Mouse (Mus musculus): ENCODE measurements at regions not wholly inside any gene's neighbourhood (a gene's known extent, or its start where the extent isn't known, plus 50 kb on each side); places are given as distances from the start of the nearest gene placed in this dataset.
A peak's percentile ranks its signal among the peaks of the same experiment; 100 is the strongest.

DNA sequence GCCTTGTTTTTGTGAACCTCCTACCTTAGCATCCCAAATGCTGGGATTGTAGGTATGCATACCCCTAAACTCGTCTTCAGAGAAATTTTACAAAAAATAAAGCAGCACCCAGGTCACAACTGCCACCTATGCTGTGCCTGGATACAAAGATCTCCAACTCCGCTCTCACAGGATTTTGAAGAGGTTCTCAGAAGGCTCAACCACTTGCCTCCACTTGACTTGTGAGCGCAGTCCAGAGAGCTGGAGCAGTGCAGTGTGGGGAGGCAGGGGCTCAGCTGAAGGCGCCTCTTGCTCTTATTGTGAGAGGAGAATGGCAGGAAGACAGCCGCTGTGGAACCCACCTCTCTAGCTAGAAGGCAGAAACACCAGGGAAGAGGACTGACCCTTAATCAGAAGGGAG is 182.9 kb downstream of the Rap2a start:
- DNase-seq (ENCODE audit: low spot score): no peak

GRCm38 (mm10) chr14:120669665-120670064 is 191.4 kb downstream of the Rap2a start:
- DNase-seq (ENCODE audit: low spot score): no peak

DNA sequence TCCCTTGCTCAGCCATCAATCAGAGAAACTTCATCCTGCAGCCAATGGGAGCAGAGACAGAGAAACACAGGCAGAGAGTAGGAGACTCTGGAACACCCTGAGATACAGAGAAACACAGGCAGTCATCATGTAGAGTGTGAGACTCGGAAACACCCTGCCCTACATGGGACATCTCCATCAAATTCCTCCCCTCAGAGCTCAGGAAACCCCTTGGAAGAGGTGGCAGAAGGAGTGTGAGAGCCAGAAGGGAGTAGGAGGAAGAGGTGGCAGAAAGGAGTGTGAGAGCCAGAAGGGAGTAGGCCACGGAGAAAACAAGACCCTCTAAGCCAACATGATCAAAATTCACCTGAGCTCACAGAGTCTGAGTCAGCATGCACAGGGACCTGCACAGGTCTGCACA is 197.5 kb downstream of the Rap2a start:
- DNase-seq (ENCODE audit: low spot score): no peak

GRCm38 (mm10) chr14:120678533-120678932 is 200.3 kb downstream of the Rap2a start:
- DNase-seq (ENCODE audit: low spot score): no peak

DNA sequence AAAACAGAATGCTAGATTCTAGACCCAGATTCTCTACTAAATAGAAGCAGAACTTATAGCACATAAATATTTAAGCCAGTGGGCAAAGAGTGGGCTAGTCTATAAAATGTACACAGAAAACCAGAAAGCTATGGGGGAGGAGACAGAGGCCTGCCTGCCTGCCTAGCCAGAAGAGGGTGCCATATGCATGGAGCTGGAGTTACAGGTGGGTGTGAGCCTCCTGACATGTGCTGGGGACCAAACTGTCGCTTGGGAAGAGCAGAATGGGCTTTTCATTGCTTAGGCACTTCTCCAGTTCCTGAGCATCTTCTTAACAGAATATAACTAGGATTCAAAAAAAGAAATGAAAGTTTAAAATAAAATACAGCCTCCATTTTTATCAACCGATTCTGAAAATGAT is 200.8 kb downstream of the Rap2a start:
- DNase-seq (ENCODE audit: low spot score): no peak

DNA sequence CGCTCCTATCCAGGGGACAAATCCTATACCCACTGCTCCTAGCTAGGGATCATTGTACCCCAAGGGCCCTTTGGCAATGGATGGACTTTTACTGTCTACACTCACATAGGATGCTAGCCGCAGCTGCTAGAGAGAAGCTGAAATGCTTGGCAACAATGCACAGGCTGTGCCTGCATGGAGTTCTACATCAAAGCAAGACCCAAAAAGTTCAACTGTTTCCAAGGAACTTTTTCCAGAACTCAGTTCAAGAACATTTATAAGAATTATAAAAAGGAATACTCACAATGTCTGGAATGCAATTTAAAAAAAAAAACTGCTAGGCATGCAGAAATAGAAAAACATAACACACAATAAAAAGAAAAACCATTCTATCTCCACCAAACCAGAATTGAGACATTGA is 202.0 kb downstream of the Rap2a start:
- no peak for DNase-seq (ENCODE audit: low spot score)

DNA sequence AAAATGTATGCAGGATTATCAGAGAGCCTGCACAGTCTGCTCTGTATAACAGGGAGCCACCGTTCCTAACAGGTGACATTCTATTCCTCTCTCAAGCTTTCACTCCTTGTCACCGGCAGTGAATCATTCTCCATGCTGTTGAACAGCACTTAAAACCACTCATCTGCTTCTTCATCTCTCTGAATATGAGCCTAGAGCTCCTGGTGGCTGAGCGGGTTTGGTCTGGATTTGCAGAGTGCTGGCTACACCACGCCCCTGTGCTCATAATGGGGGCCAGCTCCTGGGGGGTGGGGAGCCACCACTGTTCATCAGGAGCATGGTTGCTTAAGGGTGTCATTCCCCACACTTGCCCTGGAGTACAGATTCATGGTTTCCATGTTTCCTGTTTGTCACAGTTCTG is 207.0 kb downstream of the Rap2a start:
- no peak for DNase-seq (ENCODE audit: low spot score)

DNA sequence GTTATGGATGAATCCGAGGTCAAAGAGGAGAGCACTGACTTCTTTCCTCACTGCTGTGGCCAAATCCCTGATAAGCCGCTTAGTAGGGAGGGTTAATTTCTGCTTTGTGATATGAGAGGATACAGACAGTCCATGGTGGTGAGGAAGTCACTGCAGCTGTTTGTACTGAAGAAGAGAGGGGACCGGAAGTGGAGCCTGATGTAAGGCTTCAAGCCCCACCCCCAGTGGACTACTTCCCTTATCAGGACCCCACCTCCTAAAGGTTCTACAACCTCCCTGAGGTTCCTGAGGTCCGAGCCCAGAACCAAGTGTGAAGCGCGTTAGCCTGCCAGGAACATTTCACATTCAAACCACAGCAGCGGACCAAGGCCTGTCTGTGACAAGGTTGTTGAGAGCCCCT is 207.6 kb downstream of the Rap2a start:
- no peak for DNase-seq (ENCODE audit: low spot score)

GRCm38 (mm10) chr14:120686751-120687150 is 208.5 kb downstream of the Rap2a start:
- no peak for DNase-seq (ENCODE audit: low spot score)

DNA sequence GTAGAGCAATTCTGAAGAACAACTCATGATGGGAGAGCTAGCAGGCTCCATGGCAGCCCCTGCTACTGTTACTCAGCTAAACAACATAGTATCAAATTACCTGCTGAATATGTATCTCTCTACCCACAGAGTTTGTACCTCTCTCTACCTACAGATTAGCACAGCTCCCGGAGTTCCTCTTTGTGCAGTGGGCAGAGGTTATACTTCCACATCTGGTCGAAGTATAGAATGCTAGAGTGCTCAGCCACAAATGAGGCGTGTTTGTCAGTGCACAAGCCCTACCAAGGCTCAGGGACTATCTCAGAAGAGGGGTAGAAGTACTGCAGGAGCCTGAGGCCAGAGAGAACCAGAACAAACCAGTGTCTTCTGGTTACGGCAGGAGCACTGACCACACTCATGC is 211.6 kb upstream of the Ipo5 start:
- no peak for DNase-seq (ENCODE audit: low spot score)

GRCm38 (mm10) chr14:120705301-120705801 is 205.7 kb upstream of the Ipo5 start:
- DNase-seq (ENCODE audit: low spot score): peak; percentile 15

- DNase-seq (ENCODE audit: low spot score): no peak
These were observed 200.2 kb upstream of the Ipo5 start for GRCm38 (mm10) chr14:120710782-120711181.

DNA sequence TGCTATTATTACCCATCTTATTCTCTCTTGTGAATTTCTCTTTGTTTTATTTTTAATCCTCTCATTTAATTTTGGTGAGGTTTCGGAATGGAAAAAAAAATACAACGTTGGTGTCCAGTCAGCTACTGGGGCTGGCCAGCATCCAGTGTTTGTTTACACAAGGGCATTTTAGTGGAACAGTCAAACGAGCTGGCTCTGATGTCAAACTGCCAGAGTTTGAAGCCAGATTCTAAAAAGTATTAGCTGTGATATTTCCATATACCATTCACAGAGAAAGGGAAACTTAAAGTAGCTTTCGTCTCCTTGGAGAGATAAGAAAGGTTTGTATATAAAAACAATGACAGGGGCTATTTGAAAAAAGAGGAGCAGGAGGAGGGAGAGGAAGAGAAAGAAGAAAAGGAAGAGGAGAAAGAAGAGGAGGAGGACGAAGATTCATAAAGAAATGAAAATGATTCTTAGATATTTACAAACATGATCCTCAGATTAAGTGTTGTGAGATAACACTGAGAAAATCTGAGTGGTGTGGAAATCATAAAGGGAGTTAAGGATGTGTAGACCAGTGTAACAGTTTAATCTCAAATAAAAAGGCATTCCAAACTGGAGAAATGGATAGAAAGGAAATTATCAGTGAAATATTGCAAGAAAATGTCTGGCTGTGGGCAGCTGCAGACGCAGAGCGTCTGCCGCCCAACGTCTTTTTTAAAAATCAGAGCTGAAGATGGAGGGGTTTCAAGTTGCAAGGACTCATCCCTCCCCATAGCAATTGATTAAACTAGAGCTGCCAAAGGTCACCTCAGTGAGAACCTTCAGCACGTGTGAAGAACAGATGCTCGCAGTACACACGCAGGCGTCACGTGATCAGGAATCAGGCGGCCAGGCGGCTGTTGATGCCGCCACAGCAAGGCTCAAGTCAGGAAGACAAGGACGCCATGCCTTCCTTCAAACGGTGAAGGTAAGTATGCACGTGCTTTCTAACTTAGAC is 190.3 kb upstream of the Ipo5 start:
- DNase-seq (ENCODE audit: low spot score): peak; percentile 23

DNA sequence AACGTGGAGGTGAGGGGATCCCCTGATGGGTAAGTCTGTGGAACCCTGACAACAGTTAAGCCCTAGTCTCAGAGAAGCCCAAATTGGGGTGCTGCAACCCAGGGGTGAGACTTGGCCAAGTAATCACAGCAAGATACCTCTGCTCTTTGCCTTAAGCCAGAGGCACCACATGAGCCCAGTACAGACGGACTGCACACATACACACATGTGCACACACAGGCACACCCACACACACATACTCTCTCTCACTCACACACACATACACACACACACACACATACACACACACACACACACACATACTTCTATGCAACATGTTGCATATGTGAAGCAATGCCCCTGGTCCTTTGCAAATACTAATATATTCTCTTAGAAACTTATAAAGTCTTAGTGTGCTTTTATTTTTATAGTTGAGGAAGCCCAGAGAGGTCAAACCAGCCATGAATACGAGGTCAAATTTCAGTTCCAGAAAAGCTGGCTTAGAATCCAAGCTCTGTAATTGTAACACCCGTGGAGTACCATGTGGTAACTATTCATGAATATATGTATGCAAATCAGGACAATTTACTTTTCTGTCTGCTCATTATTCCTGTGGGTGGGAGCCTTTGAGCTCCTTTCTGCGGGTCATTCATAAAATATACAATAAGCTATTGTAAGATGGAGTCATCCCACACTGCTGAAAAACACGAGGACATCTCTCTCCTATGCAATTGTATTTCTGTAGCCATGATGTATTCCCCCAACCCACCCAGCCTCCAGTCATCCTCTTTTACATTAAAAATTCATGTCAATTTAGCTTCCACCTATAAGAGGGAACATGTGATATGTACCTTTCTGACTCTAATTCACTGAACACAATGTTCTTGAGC is 189.2 kb upstream of the Ipo5 start:
- no peak for DNase-seq (ENCODE audit: low spot score)

GRCm38 (mm10) chr14:120722546-120723112 is 188.4 kb upstream of the Ipo5 start:
- no peak for DNase-seq (ENCODE audit: low spot score)

DNA sequence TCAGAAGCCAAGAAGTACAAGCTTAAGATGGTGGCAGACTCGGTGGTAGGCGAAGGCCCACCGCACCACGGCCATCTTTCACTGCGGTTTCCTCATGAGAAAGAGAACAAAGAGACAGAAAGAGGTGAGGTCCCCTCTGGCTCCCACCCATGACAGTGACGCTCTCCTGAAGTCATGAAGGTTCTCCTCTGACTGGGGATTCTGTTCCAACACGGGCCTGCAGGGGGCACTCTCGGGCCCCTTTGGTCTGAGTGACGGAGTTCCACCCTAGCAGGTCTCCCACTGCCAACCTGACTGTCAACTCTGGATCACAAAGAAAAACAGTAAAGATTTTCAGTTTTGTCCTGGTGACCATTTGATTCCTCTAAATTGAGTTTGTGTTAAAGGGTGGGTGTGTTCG is 182.9 kb upstream of the Ipo5 start:
- DNase-seq (ENCODE audit: low spot score): no peak

DNA sequence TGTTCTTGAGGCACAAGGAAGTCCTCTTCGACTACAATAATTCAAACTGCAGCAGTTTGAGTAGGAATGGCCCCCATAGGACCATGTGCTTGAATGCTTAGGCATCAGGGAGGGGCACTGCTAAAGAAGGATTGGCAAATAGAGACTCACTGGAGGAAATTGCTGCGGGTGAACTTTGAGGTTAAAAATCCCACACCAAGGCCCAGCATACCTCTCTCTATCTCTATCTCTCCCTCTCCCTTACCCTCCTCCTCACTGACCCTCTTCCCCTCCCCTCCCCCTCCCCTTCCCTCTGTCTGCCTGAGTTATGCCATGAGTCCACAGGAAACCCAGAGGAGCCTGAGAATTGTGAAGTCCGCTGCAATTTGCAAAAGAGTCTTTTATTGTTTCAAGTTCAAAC is 180.8 kb upstream of the Ipo5 start:
- DNase-seq (ENCODE audit: low spot score): no peak

DNA sequence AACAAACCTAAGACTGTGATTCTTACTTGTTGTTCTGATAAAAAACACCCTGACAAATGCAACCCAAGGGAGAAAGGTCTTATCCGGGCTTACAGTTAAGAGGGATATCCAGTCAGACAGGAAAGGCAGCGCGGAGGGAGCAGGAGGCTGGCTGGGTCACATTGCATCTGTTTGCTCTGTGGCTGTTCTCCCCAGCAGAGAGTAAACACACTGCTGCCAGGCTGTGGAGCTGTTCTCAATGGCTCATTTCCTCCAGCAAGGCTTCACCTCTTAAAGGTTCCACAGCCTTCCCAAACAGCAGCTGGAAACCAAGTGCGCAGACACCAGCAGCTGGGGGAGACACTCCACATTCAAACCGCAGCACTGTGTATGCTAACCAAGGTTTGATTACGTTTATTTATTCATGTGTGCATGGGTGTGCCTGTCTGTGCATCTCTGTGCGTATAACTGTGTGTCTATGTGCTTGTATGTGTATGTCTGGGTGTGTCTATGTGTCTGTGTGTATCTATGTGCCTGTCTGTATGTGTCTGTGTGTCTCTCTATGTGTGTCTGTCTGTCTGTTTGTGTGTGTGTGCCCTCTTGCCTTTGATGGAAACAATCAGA is 179.2 kb upstream of the Ipo5 start:
- DNase-seq (ENCODE audit: low spot score): no peak

GRCm38 (mm10) chr14:120732400-120733138 is 178.5 kb upstream of the Ipo5 start:
- no peak for DNase-seq (ENCODE audit: low spot score)

- DNase-seq (ENCODE audit: low spot score): no peak
These were observed 169.5 kb upstream of the Ipo5 start for GRCm38 (mm10) chr14:120741492-120742054.

- DNase-seq (ENCODE audit: low spot score): no peak
These were observed 157.0 kb upstream of the Ipo5 start for GRCm38 (mm10) chr14:120754011-120754410.

Measured in urinary bladder, postnatal 14 days (tissue).